Comparison of ENCODE assay signal across 10 mouse cellular contexts in genomic region chr17:15108473-15109441, GRCm38 (mm10).
A peak's percentile ranks its signal among the peaks of the same experiment; 100 is the strongest.
DNase-seq lines count a peak whose midpoint lies in the region; ATAC-seq and TF ChIP-seq lines count a peak whose summit lies in the region.
"Had no signal": no experiment of that assay in that cellular context is flagged by ENCODE, and none has a peak within 500 bp of the region (broad histone marks: within the 10 kb centered on the region; RNA-seq: fewer than 3 reads in every experiment).

No protein-coding gene starts in this region.

- H3K4me3 ChIP-seq in heart, embryonic 12.5 days, result no peak overlapping the region
- no peak overlapping the region; the same call in 1 of the 2 replicates for H3K4me3 ChIP-seq in hindbrain, embryonic 12.5 days
- H3K4me3 ChIP-seq: erythroblast, embryonic 14.5 days had no signal

- no peak for ATAC-seq in heart, embryonic 12.5 days (ENCODE audit: insufficient number of reproducible peaks, low FRiP score)
- peak; percentile 52 for ATAC-seq in Patski
- ATAC-seq in hindbrain, embryonic 12.5 days (ENCODE audit: low FRiP score), result peak; percentile 91
- no peak for ATAC-seq in granulocyte monocyte progenitor cell, adult 5-6 weeks (replicated peaks; ENCODE audit: poor library complexity, severe bottlenecking)

- H3K27me3 ChIP-seq in heart, embryonic 12.5 days (replicated peaks), result 0 out of 2 replicates have a peak, but pooled peaks cover 2% of the 10 kb centered on the region
- no peaks in the 10 kb centered on the region for H3K27me3 ChIP-seq in Patski
- H3K27me3 ChIP-seq in hindbrain, embryonic 12.5 days, result 0 out of 2 replicates have a peak, but pooled peaks cover 10% of the 10 kb centered on the region
- H3K27me3 ChIP-seq: CH12.LX had no signal

- no peak overlapping the region for H3K27ac ChIP-seq in heart, embryonic 12.5 days (ENCODE audit: poor library complexity, severe bottlenecking)
- 0 out of 2 replicates have a peak overlapping the region, but pooled peaks have one; percentile 30 for H3K27ac ChIP-seq in hindbrain, embryonic 12.5 days

- no peak for DNase-seq in heart, adult 9 months (ENCODE audit: low spot score in 2 of 2)
- peak; percentile 9 for DNase-seq in Patski (ENCODE audit: low read depth, low spot score)
- DNase-seq in mesoderm, embryonic 11.5 days (ENCODE audit: low read depth, low spot score), result peak; percentile 91
- no peak for DNase-seq in cerebellum, postnatal 4 days (ENCODE audit: low spot score in 2 of 2)
- DNase-seq in gastrocnemius, adult 18-20 months (ENCODE audit: low spot score), result no peak

- no peaks in the 10 kb centered on the region for H3K36me3 ChIP-seq in heart, embryonic 12.5 days
- H3K36me3 ChIP-seq in hindbrain, embryonic 12.5 days, result no peaks in the 10 kb centered on the region

- no peaks in the 10 kb centered on the region for H3K9me3 ChIP-seq in heart, embryonic 12.5 days (replicated peaks)
- H3K9me3 ChIP-seq in hindbrain, embryonic 12.5 days (replicated peaks), result no peaks in the 10 kb centered on the region

- TF ChIP-seq CTCF in Patski (IDR thresholded peaks at IDR 0.05), result no peak

- in situ Hi-C loops in Patski (cut with MboI; ENCODE audit: low pct_unique_long_range_greater_than_20kb), result no loop called here

- CTCF ChIA-PET in Patski (lab: Charles Lee), result interaction anchor here (1.4 kb wide), 1 partner anchor 13 kb away, joined by 3 read pairs; no protein-coding TSS in a partner anchor

- no peak overlapping the region for H3K9ac ChIP-seq in heart, embryonic 12.5 days
- peak overlapping the region; percentile 19 for H3K9ac ChIP-seq in hindbrain, embryonic 12.5 days

- peaks cover 16% of the 10 kb centered on the region for H3K4me1 ChIP-seq in heart, embryonic 12.5 days (replicated peaks)
- H3K4me1 ChIP-seq in hindbrain, embryonic 12.5 days, result peaks cover 21% of the 10 kb centered on the region

- POLR2A ChIA-PET in Patski (lab: Charles Lee), result no interaction called here

- 52% methylated on average over 20 of the region's 20 CpGs for WGBS in heart, embryonic 12.5 days
- WGBS in hindbrain, embryonic 12.5 days, result 17% methylated on average over 20 of the region's 20 CpGs

- H3K4me2 ChIP-seq in heart, embryonic 12.5 days, result peak overlapping the region; percentile 20; the same call in 1 of the 2 replicates
- peak overlapping the region; percentile 41 for H3K4me2 ChIP-seq in hindbrain, embryonic 12.5 days (replicated peaks)

Comparison
In these comparisons a context has a peak if more than half of its experiments do, and no peak if none do; other contexts are left out.
1. ATAC-seq: peak in Patski (single experiment) and hindbrain, embryonic 12.5 days (single experiment); none in heart, embryonic 12.5 days (single experiment) and granulocyte monocyte progenitor cell, adult 5-6 weeks (single experiment).
2. DNase-seq: peak in Patski (single experiment) and mesoderm, embryonic 11.5 days (single experiment); none in heart, adult 9 months (0 of 2), cerebellum, postnatal 4 days (0 of 2) and gastrocnemius, adult 18-20 months (single experiment).